Mouse (Mus musculus): ENCODE data around the gene Fbn1. TPM values are rescaled to one million over a fixed set of nuclear protein-coding genes. Genes with fewer than 3 reads are reported as not detected.
A peak's percentile ranks its signal among the peaks of the same experiment; 100 is the strongest.

The Fbn1 gene
- 20.8 and 21.9 TPM in 2 replicates for polyA plus RNA-seq (2015; fragmentation: Nextera tagmentation; extraction: Ambion mirVana)

- H3K27ac ChIP-seq, result peak within 1 kb of the TSS; percentile 77
Measured at GRCm38 (mm10) chr2:125507893-125508292, at the start of gene Fbn1. TSS of gene Fbn1 (minus strand) at chr2:125507993.

DNA sequence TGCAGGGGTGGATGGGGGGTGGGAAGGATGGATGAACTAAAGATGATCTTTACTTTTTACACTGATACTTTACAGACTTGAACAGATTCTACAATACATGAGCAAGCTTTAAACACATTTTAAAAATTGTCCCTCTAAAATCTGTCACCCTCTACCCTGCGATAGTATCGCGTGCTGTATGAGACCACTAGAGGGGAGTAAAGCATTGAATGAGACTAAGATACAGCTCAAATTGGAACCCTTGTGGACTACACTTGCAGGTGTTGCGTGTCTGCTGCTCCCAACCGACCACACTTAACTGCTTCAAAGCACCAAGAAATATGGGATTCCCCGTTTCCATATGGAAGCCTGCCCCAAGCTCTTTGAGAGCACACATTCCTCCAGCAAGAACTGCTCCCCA is 48.0 kb upstream of the Fbn1 start:
- Histone ChIP-seq H3K4me2 (replicated peaks) (no peak overlapping the region), H3K4me3 (replicated peaks) (no peak overlapping the region), H3K9ac (no peak overlapping the region), H3K4me1 (replicated peaks) (no peaks in the 10 kb centered on the region), H3K9me3 (no peaks in the 10 kb centered on the region), H3K27me3 (replicated peaks) (no peaks in the 10 kb centered on the region), H3K27ac (no peak overlapping the region), H3K36me3 (no peaks in the 10 kb centered on the region)
- no peak for ATAC-seq
- 81% methylated on average over 6 of the region's 6 CpGs for WGBS

More at GRCm38 (mm10) chr2:125507893-125508292, at the start of gene Fbn1:
- Histone ChIP-seq H3K9me3 (no peaks in the 10 kb centered on the region), H3K36me3 (no peaks in the 10 kb centered on the region), H3K4me1 (replicated peaks) (peaks cover 9% of the 10 kb centered on the region; the same call in 1 of the 2 replicates), H3K4me3 (replicated peaks) (peak within 1 kb of the TSS; percentile 72), H3K27me3 (replicated peaks) (peaks cover 23% of the 10 kb centered on the region), H3K4me2 (replicated peaks) (peak within 1 kb of the TSS; percentile 79), H3K9ac (peak within 1 kb of the TSS; percentile 73)
- no peak for ATAC-seq
- WGBS, result 85% methylated on average over 4 of the region's 4 CpGs

DNA sequence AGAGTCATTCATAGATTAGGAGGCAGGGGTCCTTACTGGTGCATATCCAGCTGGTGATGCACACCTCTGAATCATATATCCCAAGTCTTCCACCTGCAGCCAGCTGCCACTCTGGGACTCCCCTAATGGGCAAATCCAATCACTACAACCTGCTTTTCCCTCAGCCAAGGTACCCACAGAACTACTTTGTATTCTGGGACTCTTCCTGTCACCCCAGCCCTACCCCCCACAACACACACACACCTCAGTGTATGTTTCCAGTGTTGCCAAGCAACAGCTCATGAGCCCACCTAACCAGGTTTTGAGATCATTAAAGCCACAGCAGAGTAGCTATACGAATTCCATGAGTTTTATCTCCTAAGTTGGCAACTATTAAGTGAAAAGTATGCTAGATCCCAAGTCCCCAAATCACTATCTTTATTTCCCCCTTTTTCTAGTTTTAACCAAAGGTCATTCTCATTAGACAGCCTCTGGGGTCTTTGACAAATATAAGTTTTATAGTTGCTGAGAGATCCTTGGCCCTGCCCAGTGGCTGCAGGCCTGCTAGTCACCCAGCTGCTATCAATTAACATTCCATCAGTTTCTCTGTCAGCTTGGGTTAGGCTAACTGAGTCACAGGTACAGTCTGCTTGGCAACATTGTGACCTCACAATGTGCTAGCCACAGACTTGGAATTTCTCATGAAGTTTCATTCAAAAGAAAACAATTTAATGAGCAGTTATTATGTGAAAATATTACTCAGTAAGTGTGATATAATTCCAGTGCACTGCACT is 41.2 kb upstream of the Fbn1 start:
- Histone ChIP-seq H3K4me3 (replicated peaks) (no peak overlapping the region), H3K4me1 (replicated peaks) (no peaks in the 10 kb centered on the region), H3K9ac (no peak overlapping the region), H3K27me3 (replicated peaks) (no peaks in the 10 kb centered on the region), H3K36me3 (no peaks in the 10 kb centered on the region), H3K9me3 (no peaks in the 10 kb centered on the region), H3K27ac (no peak overlapping the region), H3K4me2 (replicated peaks) (no peak overlapping the region)
- WGBS, result 48% methylated on average over 1 of the region's 1 CpGs
- no peak for ATAC-seq

DNA sequence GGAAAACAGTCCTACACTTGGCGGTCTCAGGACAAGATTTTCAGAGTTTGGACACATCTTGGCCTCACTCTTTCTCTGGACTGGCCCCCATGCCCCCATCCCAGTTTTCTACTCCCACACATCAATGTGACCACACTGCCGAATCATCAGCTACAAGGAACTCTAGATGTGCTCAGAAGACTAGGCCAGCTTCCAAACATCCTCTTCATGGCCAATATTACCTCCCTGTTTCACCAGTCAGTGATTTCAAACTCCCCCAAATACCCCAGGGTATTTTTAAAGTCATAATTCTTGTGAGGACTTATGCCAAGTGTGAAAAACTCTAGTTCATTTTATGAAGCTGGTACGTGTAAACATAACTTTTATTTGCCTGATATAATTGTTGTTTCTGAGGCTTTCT is 37.2 kb upstream of the Fbn1 start:
- Histone ChIP-seq H3K36me3 (no peaks in the 10 kb centered on the region), H3K27me3 (replicated peaks) (no peaks in the 10 kb centered on the region), H3K4me3 (replicated peaks) (no peak overlapping the region), H3K9me3 (no peaks in the 10 kb centered on the region), H3K4me1 (replicated peaks) (no peaks in the 10 kb centered on the region), H3K9ac (no peak overlapping the region), H3K4me2 (replicated peaks) (no peak overlapping the region), H3K27ac (no peak overlapping the region)
- ATAC-seq, result no peak
- 82% methylated on average over 3 of the region's 3 CpGs for WGBS

GRCm38 (mm10) chr2:125543646-125544045 is 35.9 kb upstream of the Fbn1 start:
- H3K4me3 ChIP-seq (replicated peaks), result no peak overlapping the region
- no peaks in the 10 kb centered on the region for H3K9me3 ChIP-seq
- H3K9ac ChIP-seq, result no peak overlapping the region
- WGBS, result 67% methylated on average over 1 of the region's 1 CpGs
- H3K27me3 ChIP-seq (replicated peaks), result no peaks in the 10 kb centered on the region
- H3K27ac ChIP-seq, result no peak overlapping the region
- H3K4me1 ChIP-seq (replicated peaks), result no peaks in the 10 kb centered on the region
- H3K4me2 ChIP-seq (replicated peaks), result no peak overlapping the region
- ATAC-seq, result no peak
- no peaks in the 10 kb centered on the region for H3K36me3 ChIP-seq

DNA sequence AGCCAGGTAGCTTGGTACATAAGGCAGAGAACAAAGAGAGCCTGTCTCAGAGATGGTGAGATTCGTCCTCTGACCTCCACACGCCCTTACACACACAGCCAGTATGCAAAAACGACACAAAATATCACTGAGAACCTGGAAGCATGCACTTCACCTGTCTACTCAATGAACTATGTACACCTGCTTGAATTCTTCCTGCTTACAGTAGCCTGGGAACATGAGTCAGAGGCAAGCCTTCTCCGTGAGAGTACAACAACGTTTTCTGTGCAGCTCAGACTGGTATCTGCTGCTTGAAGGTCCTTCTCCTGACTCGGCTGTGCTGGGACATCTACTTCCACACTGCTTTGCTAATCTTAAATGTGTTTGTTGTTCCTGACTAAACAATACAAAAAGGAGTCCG is 33.7 kb upstream of the Fbn1 start:
- Histone ChIP-seq H3K36me3 (no peaks in the 10 kb centered on the region), H3K9ac (no peak overlapping the region), H3K27me3 (replicated peaks) (no peaks in the 10 kb centered on the region), H3K9me3 (no peaks in the 10 kb centered on the region), H3K4me3 (replicated peaks) (no peak overlapping the region), H3K27ac (no peak overlapping the region), H3K4me2 (replicated peaks) (no peak overlapping the region), H3K4me1 (replicated peaks) (no peaks in the 10 kb centered on the region)
- 74% methylated on average over 7 of the region's 7 CpGs for WGBS
- no peak for ATAC-seq

GRCm38 (mm10) chr2:125540579-125540978 is 32.8 kb upstream of the Fbn1 start:
- ATAC-seq, result no peak
- 71% methylated on average over 7 of the region's 7 CpGs for WGBS
- Histone ChIP-seq H3K27ac (no peak overlapping the region), H3K4me2 (replicated peaks) (no peak overlapping the region), H3K4me3 (replicated peaks) (no peak overlapping the region), H3K9ac (no peak overlapping the region), H3K27me3 (replicated peaks) (no peaks in the 10 kb centered on the region), H3K36me3 (no peaks in the 10 kb centered on the region), H3K9me3 (no peaks in the 10 kb centered on the region), H3K4me1 (replicated peaks) (no peaks in the 10 kb centered on the region)

DNA sequence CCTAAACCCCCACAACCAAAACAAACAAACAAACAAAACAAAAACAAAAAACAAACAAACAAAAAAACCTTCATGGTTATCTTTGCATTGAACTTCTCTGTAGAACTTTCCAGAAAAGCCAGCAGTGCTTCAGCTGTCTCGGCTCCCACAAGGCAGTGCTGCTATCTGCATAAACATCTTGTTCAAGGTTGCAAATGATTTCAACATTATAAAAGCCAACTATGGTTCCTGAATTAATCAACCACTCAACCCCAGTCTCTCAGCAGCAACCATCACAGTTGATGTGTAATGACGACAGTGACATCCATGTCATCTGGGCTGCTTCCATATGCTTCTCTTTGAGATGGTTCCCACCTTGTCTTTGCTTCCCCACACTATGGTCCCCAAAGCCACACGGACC is 31.8 kb upstream of the Fbn1 start:
- WGBS, result 87% methylated on average over 3 of the region's 3 CpGs
- no peaks in the 10 kb centered on the region for H3K36me3 ChIP-seq
- H3K9ac ChIP-seq, result no peak overlapping the region
- no peaks in the 10 kb centered on the region for H3K4me1 ChIP-seq (replicated peaks)
- no peaks in the 10 kb centered on the region for H3K9me3 ChIP-seq
- no peak overlapping the region for H3K4me3 ChIP-seq (replicated peaks)
- H3K27ac ChIP-seq, result no peak overlapping the region
- ATAC-seq, result no peak
- H3K4me2 ChIP-seq (replicated peaks), result no peak overlapping the region
- H3K27me3 ChIP-seq (replicated peaks), result no peaks in the 10 kb centered on the region

- ATAC-seq, result peak; percentile 73
- no peak overlapping the region for H3K27ac ChIP-seq
- 41% methylated on average over 6 of the region's 6 CpGs for WGBS
- no peaks in the 10 kb centered on the region for H3K27me3 ChIP-seq (replicated peaks)
- H3K9ac ChIP-seq, result no peak overlapping the region
- 0 out of 2 replicates have a peak, but pooled peaks cover 5% of the 10 kb centered on the region for H3K4me1 ChIP-seq (replicated peaks)
- H3K36me3 ChIP-seq, result no peaks in the 10 kb centered on the region
- no peak overlapping the region for H3K4me2 ChIP-seq (replicated peaks)
- H3K4me3 ChIP-seq (replicated peaks), result no peak overlapping the region
- no peaks in the 10 kb centered on the region for H3K9me3 ChIP-seq
Measured at GRCm38 (mm10) chr2:125530665-125531064, 22.9 kb upstream of the Fbn1 start.

DNA sequence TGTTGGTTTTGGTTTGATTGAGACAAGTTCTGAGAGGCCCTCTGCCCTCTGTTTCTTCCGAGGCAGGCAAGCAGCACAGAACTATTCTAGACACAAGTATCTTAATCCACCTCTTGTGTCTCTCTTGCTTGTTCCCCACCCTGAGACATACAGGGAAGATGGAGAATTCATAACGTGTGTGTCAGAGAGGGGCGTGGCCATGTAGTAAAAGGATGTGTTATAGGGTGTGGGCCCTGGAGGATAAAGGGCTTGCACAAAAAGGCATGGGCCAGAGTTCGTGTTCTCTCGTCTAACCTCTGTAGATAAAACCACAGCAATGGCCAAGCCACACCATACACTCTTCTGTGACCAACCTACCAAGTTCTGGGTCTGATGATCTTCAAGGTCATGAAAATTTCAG is 18.8 kb upstream of the Fbn1 start:
- H3K27me3 ChIP-seq (replicated peaks), result no peaks in the 10 kb centered on the region
- 0 out of 2 replicates have a peak, but pooled peaks cover 5% of the 10 kb centered on the region for H3K4me1 ChIP-seq (replicated peaks)
- H3K27ac ChIP-seq, result no peak overlapping the region
- H3K4me3 ChIP-seq (replicated peaks), result no peak overlapping the region
- H3K36me3 ChIP-seq, result no peaks in the 10 kb centered on the region
- 77% methylated on average over 5 of the region's 5 CpGs for WGBS
- H3K4me2 ChIP-seq (replicated peaks), result no peak overlapping the region
- H3K9me3 ChIP-seq, result no peaks in the 10 kb centered on the region
- ATAC-seq, result no peak
- H3K9ac ChIP-seq, result no peak overlapping the region

DNA sequence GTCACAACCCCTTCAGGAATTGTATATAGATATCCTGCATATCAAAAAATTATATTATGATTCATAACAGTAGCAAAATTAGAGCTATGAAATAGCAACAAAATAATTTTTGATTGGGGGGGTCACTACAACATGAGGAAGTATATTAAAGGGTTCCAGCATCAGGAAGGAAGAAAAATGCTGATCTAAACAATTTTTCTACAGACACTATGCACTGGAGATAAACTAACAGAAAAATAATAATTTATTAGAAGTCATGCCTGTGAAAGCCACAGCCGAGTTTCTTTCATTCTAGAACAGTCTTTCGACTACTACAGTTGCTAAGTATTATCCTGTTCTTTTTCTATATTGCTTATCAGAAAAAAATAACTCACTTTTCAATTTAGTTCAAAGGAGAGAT is 17.7 kb upstream of the Fbn1 start:
- no peak for ATAC-seq
- no peaks in the 10 kb centered on the region for H3K36me3 ChIP-seq
- H3K4me3 ChIP-seq (replicated peaks), result no peak overlapping the region
- no peak overlapping the region for H3K9ac ChIP-seq
- H3K4me2 ChIP-seq (replicated peaks), result no peak overlapping the region
- WGBS, result 81% methylated on average over 2 of the region's 2 CpGs
- no peaks in the 10 kb centered on the region for H3K9me3 ChIP-seq
- H3K4me1 ChIP-seq (replicated peaks), result no peaks in the 10 kb centered on the region
- no peaks in the 10 kb centered on the region for H3K27me3 ChIP-seq (replicated peaks)
- H3K27ac ChIP-seq, result no peak overlapping the region

DNA sequence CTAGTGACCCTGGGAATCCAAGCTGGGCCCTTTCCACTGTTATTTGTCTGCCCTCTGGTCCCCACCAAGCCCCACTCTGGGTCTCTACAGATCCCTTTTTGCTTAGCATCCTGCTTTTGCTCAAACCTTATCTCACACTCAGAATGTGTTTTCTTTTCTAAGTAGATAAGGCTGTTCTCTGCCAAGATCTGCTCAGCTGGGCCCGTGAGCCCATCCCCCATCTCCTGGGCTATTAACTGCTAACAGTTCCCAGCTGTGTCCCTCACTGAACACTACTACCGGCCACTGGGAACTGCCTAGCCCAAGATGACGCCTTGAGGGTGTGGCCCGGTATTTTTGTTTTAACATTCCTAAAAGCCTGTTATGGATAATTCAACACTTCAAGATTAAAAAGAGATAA is 8.8 kb upstream of the Fbn1 start:
- no peaks in the 10 kb centered on the region for H3K27me3 ChIP-seq (replicated peaks)
- H3K4me2 ChIP-seq (replicated peaks), result no peak overlapping the region
- H3K9me3 ChIP-seq, result no peaks in the 10 kb centered on the region
- no peaks in the 10 kb centered on the region for H3K36me3 ChIP-seq
- H3K4me1 ChIP-seq (replicated peaks), result no peaks in the 10 kb centered on the region
- H3K27ac ChIP-seq, result peak overlapping the region; percentile 32; the same call in 1 of the 2 replicates
- 15% methylated on average over 4 of the region's 4 CpGs for WGBS
- H3K9ac ChIP-seq, result no peak overlapping the region
- peak; percentile 51; the same call in 1 of the 2 replicates for ATAC-seq
- no peak overlapping the region for H3K4me3 ChIP-seq (replicated peaks)

Data from intestine, embryonic 15.5 days (tissue).